Mouse (Mus musculus): ENCODE results near the gene Zgpat. TPM values are rescaled to one million over a fixed set of nuclear protein-coding genes. Genes with fewer than 3 reads are reported as not detected.

The Zgpat gene
- polyA plus RNA-seq, 1 experiment: 11.5 TPM

- no peak for TF ChIP-seq POLR2A (IDR thresholded peaks at IDR 0.05; ENCODE audit: insufficient read depth, low read length)
- no peak for TF ChIP-seq EP300 (IDR thresholded peaks at IDR 0.05; ENCODE audit: insufficient read depth, low read depth, low read length)
- no peak for TF ChIP-seq CTCF (IDR thresholded peaks at IDR 0.05; ENCODE audit: low read depth, low read length)
- H3K9ac ChIP-seq (ENCODE audit: low read depth, poor library complexity, severe bottlenecking): no peak overlapping the region
- no peaks in the 10 kb centered on the region for H3K27me3 ChIP-seq (ENCODE audit: control insufficient read depth, insufficient read depth, low read length, poor library complexity, severe bottlenecking)
- no peak overlapping the region for H3K27ac ChIP-seq (ENCODE audit: insufficient read depth, low read length)
- H3K4me3 ChIP-seq (ENCODE audit: low read depth, low read length): no peak overlapping the region
- no peaks in the 10 kb centered on the region for H3K36me3 ChIP-seq (ENCODE audit: control insufficient read depth, insufficient read depth, low read length, poor library complexity, severe bottlenecking)
- no peaks in the 10 kb centered on the region for H3K4me1 ChIP-seq (ENCODE audit: control insufficient read depth, insufficient read depth, low read length)
- no peaks in the 10 kb centered on the region for H3K9me3 ChIP-seq (replicated peaks; ENCODE audit: control insufficient read depth, insufficient read depth, low read length, poor library complexity, severe bottlenecking)
Observed at GRCm38 (mm10) chr2:181394086-181394485, 29.4 kb downstream of the Zgpat start.

GRCm38 (mm10) chr2:181397207-181397761 lies 32.6 kb downstream of the Zgpat start:
- H3K36me3 ChIP-seq (ENCODE audit: control insufficient read depth, insufficient read depth, low read length, poor library complexity, severe bottlenecking): no peaks in the 10 kb centered on the region
- H3K4me3 ChIP-seq (ENCODE audit: low read depth, low read length): no peak overlapping the region
- H3K9ac ChIP-seq (ENCODE audit: low read depth, poor library complexity, severe bottlenecking): no peak overlapping the region
- no peaks in the 10 kb centered on the region for H3K27me3 ChIP-seq (ENCODE audit: control insufficient read depth, insufficient read depth, low read length, poor library complexity, severe bottlenecking)
- no peak overlapping the region for H3K27ac ChIP-seq (ENCODE audit: insufficient read depth, low read length)
- no peaks in the 10 kb centered on the region for H3K9me3 ChIP-seq (replicated peaks; ENCODE audit: control insufficient read depth, insufficient read depth, low read length, poor library complexity, severe bottlenecking)
- no peak for TF ChIP-seq POLR2A (IDR thresholded peaks at IDR 0.05; ENCODE audit: insufficient read depth, low read length)
- TF ChIP-seq EP300 (IDR thresholded peaks at IDR 0.05; ENCODE audit: insufficient read depth, low read depth, low read length): no peak
- no peak for TF ChIP-seq CTCF (IDR thresholded peaks at IDR 0.05; ENCODE audit: low read depth, low read length)
- H3K4me1 ChIP-seq (ENCODE audit: control insufficient read depth, insufficient read depth, low read length): no peaks in the 10 kb centered on the region

- Histone ChIP-seq H3K9ac (ENCODE audit: low read depth, poor library complexity, severe bottlenecking) (no peak overlapping the region), H3K4me1 (ENCODE audit: control insufficient read depth, insufficient read depth, low read length) (no peaks in the 10 kb centered on the region), H3K4me3 (ENCODE audit: low read depth, low read length) (no peak overlapping the region), H3K36me3 (ENCODE audit: control insufficient read depth, insufficient read depth, low read length, poor library complexity, severe bottlenecking) (no peaks in the 10 kb centered on the region), H3K27ac (ENCODE audit: insufficient read depth, low read length) (no peak overlapping the region), H3K27me3 (ENCODE audit: control insufficient read depth, insufficient read depth, low read length, poor library complexity, severe bottlenecking) (no peaks in the 10 kb centered on the region), H3K9me3 (replicated peaks; ENCODE audit: control insufficient read depth, insufficient read depth, low read length, poor library complexity, severe bottlenecking) (no peaks in the 10 kb centered on the region)
- TF ChIP-seq POLR2A (IDR thresholded peaks at IDR 0.05; ENCODE audit: insufficient read depth, low read length) (no peak), EP300 (IDR thresholded peaks at IDR 0.05; ENCODE audit: insufficient read depth, low read depth, low read length) (no peak), CTCF (IDR thresholded peaks at IDR 0.05; ENCODE audit: low read depth, low read length) (no peak)
Observed at GRCm38 (mm10) chr2:181401497-181401896, 36.8 kb downstream of the Zgpat start.

GRCm38 (mm10) chr2:181403722-181404121 lies 39.0 kb downstream of the Zgpat start:
- Histone ChIP-seq H3K9ac (ENCODE audit: low read depth, poor library complexity, severe bottlenecking) (no peak overlapping the region), H3K27me3 (ENCODE audit: control insufficient read depth, insufficient read depth, low read length, poor library complexity, severe bottlenecking) (no peaks in the 10 kb centered on the region), H3K27ac (ENCODE audit: insufficient read depth, low read length) (no peak overlapping the region), H3K9me3 (replicated peaks; ENCODE audit: control insufficient read depth, insufficient read depth, low read length, poor library complexity, severe bottlenecking) (no peaks in the 10 kb centered on the region), H3K4me1 (ENCODE audit: control insufficient read depth, insufficient read depth, low read length) (no peaks in the 10 kb centered on the region), H3K4me3 (ENCODE audit: low read depth, low read length) (no peak overlapping the region), H3K36me3 (ENCODE audit: control insufficient read depth, insufficient read depth, low read length, poor library complexity, severe bottlenecking) (no peaks in the 10 kb centered on the region)
- TF ChIP-seq POLR2A (IDR thresholded peaks at IDR 0.05; ENCODE audit: insufficient read depth, low read length): no peak
- no peak for TF ChIP-seq CTCF (IDR thresholded peaks at IDR 0.05; ENCODE audit: low read depth, low read length)
- no peak for TF ChIP-seq EP300 (IDR thresholded peaks at IDR 0.05; ENCODE audit: insufficient read depth, low read depth, low read length)

- Histone ChIP-seq H3K36me3 (ENCODE audit: control insufficient read depth, insufficient read depth, low read length, poor library complexity, severe bottlenecking) (no peaks in the 10 kb centered on the region), H3K27ac (ENCODE audit: insufficient read depth, low read length) (no peak overlapping the region), H3K27me3 (ENCODE audit: control insufficient read depth, insufficient read depth, low read length, poor library complexity, severe bottlenecking) (no peaks in the 10 kb centered on the region), H3K9ac (ENCODE audit: low read depth, poor library complexity, severe bottlenecking) (no peak overlapping the region), H3K9me3 (replicated peaks; ENCODE audit: control insufficient read depth, insufficient read depth, low read length, poor library complexity, severe bottlenecking) (no peaks in the 10 kb centered on the region), H3K4me3 (ENCODE audit: low read depth, low read length) (no peak overlapping the region), H3K4me1 (ENCODE audit: control insufficient read depth, insufficient read depth, low read length) (no peaks in the 10 kb centered on the region)
- no peak for TF ChIP-seq EP300 (IDR thresholded peaks at IDR 0.05; ENCODE audit: insufficient read depth, low read depth, low read length)
- TF ChIP-seq CTCF (IDR thresholded peaks at IDR 0.05; ENCODE audit: low read depth, low read length): no peak
- TF ChIP-seq POLR2A (IDR thresholded peaks at IDR 0.05; ENCODE audit: insufficient read depth, low read length): no peak
Observed at GRCm38 (mm10) chr2:181409643-181410042, 44.9 kb downstream of the Zgpat start.

GRCm38 (mm10) chr2:181410760-181411473 lies 46.2 kb downstream of the Zgpat start:
- Histone ChIP-seq H3K4me1 (ENCODE audit: control insufficient read depth, insufficient read depth, low read length) (no peaks in the 10 kb centered on the region), H3K27ac (ENCODE audit: insufficient read depth, low read length) (no peak overlapping the region), H3K4me3 (ENCODE audit: low read depth, low read length) (no peak overlapping the region), H3K36me3 (ENCODE audit: control insufficient read depth, insufficient read depth, low read length, poor library complexity, severe bottlenecking) (no peaks in the 10 kb centered on the region), H3K9ac (ENCODE audit: low read depth, poor library complexity, severe bottlenecking) (no peak overlapping the region), H3K27me3 (ENCODE audit: control insufficient read depth, insufficient read depth, low read length, poor library complexity, severe bottlenecking) (no peaks in the 10 kb centered on the region), H3K9me3 (replicated peaks; ENCODE audit: control insufficient read depth, insufficient read depth, low read length, poor library complexity, severe bottlenecking) (no peaks in the 10 kb centered on the region)
- TF ChIP-seq POLR2A (IDR thresholded peaks at IDR 0.05; ENCODE audit: insufficient read depth, low read length) (no peak), CTCF (IDR thresholded peaks at IDR 0.05; ENCODE audit: low read depth, low read length) (peak; percentile 84), EP300 (IDR thresholded peaks at IDR 0.05; ENCODE audit: insufficient read depth, low read depth, low read length) (no peak)
